Mouse (Mus musculus) natural killer cell, adult 2 months (primary cell): ENCODE results near the gene Spatc1l.

Experiments used
- DNase-seq, 2 experiments: peaks; one replicate each; pipeline ENCODE4 v3.0.0; 2022; ENCODE audit warnings: low spot score in 2 of 2

Gene Spatc1l

GRCm38 (mm10) chr10:76561972-76562371, at the start of gene Spatc1l:
Gene Spatc1l, plus strand, starts transcription at chr10:76562272.
- DNase-seq = no peak

GRCm38 (mm10) chr10:76512965-76513583, 49.0 kb upstream of the Spatc1l start:
- DNase-seq = peak; percentile 70 to 80

GRCm38 (mm10) chr10:76530922-76531321, 31.1 kb upstream of the Spatc1l start:
- DNase-seq = peak in 1 of 2 experiments; percentile 2

GRCm38 (mm10) chr10:76531375-76531774, 30.7 kb upstream of the Spatc1l start, which contains the start of gene Lss:
Gene Lss, plus strand, starts transcription at chr10:76531588.
- peak; percentile 97 to 98 for DNase-seq

- no peak for DNase-seq
These were observed 30.2 kb upstream of the Spatc1l start for GRCm38 (mm10) chr10:76531828-76532227.

- no peak for DNase-seq
These were observed 26.5 kb upstream of the Spatc1l start for GRCm38 (mm10) chr10:76535526-76535925.

GRCm38 (mm10) chr10:76537619-76538018, 24.5 kb upstream of the Spatc1l start:
- no peak for DNase-seq

GRCm38 (mm10) chr10:76541336-76542085, 20.6 kb upstream of the Spatc1l start:
- DNase-seq = peak; percentile 55 to 72

GRCm38 (mm10) chr10:76542636-76543375, 19.3 kb upstream of the Spatc1l start:
- DNase-seq = peak; percentile 61 to 78

- no peak for DNase-seq
These were observed 15.5 kb upstream of the Spatc1l start for GRCm38 (mm10) chr10:76546566-76546965.

- DNase-seq = no peak
These were observed 13.9 kb upstream of the Spatc1l start for GRCm38 (mm10) chr10:76548218-76548617.

- no peak for DNase-seq
These were observed 11.6 kb upstream of the Spatc1l start for GRCm38 (mm10) chr10:76550458-76550857.

- no peak for DNase-seq
These were observed 10.5 kb upstream of the Spatc1l start for GRCm38 (mm10) chr10:76551556-76551955.

- no peak for DNase-seq
These were observed 8.0 kb upstream of the Spatc1l start for GRCm38 (mm10) chr10:76554061-76554460.

- no peak for DNase-seq
These were observed 8.1 kb downstream of the Spatc1l start for GRCm38 (mm10) chr10:76569996-76570685.

GRCm38 (mm10) chr10:76571070-76571469, 9.0 kb downstream of the Spatc1l start:
- DNase-seq = no peak

GRCm38 (mm10) chr10:76572151-76572550, 10.1 kb downstream of the Spatc1l start:
- no peak for DNase-seq

GRCm38 (mm10) chr10:76575374-76575773, 13.3 kb downstream of the Spatc1l start, which contains the start of gene Ftcd:
Gene Ftcd, plus strand, starts transcription at chr10:76575648.
- no peak for DNase-seq

- no peak for DNase-seq
These were observed 14.8 kb downstream of the Spatc1l start for GRCm38 (mm10) chr10:76576920-76577319.

GRCm38 (mm10) chr10:76584138-76584537, 22.1 kb downstream of the Spatc1l start:
- DNase-seq = no peak

GRCm38 (mm10) chr10:76586190-76586589, 24.1 kb downstream of the Spatc1l start:
- DNase-seq = no peak

- no peak for DNase-seq
These were observed 28.1 kb downstream of the Spatc1l start for GRCm38 (mm10) chr10:76590197-76590596.
